Mouse (Mus musculus) lung, adult 2 months (tissue): ENCODE results near the gene Mrpl12.

ENCODE experiments used
- CTCF ChIP-seq: fragments of 200-500 bp; IDR thresholded peaks from 2 replicates; pipeline ENCODE4 v1.5.1; 2011; ENCODE audit warnings: mild to moderate bottlenecking, low read length, control low read depth; ENCODE audit not compliant: insufficient read depth
- POLR2A ChIP-seq: fragments of 200-500 bp; IDR thresholded peaks from 2 replicates; pipeline ENCODE4 v1.6.1; 2011; ENCODE audit warnings: low read depth, mild to moderate bottlenecking, control low read depth, low read length, borderline replicate concordance; ENCODE audit errors: extremely low read depth

- TF ChIP-seq POLR2A = no peak
- no peak for TF ChIP-seq CTCF
These were observed 36.1 kb downstream of the Mrpl12 start for GRCm38 (mm10) chr11:120520498-120520897.
